Mouse (Mus musculus): Measurements from ENCODE around the gene Taar7d. TPM values are rescaled to one million over a fixed set of nuclear protein-coding genes. Genes with fewer than 3 reads are reported as not detected.
"Not testable (repeated sequence)": the region's sequence is repeated elsewhere in the genome, so short reads cannot be mapped to it uniquely, and the experiment has no call there.

Gene Taar7d
- polyA plus RNA-seq, 1 experiment from 2014 or later, result not detected

DNA sequence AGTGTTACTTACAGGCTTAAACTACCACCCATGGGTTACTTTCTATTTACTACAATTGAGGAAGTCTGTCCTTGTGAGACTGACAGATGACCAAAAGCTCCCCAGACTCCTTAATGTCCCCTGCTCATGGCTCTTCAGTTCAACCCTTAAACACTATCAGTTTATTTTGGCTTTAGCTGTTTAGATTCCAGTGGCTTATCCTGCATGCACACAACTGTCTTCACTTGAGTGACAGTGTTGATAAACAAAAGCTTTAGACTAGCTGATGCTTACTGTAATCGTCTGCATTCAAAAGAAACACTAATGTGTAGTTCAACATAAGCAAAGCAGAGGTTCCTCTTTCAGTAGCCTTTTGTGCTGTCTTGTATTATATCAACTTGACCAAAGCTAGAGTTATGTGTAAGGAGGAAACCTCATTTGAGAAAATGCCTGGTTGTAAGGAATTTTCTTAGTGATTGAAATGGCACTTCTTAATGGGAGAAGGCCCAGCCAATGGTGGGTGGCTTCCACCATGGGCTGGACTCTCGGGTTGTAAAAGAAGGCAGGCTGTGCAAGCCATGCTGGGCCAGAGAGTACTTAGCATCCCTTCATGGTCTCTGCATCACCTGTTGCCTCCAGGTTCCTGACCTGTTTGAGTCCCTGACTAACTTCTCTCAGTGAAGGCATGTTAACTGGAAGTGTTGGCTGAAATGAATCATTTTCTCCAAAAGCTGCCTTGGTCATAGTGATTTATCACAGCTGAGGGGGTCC lies 13.3 kb downstream of the Taar7d start:
- H3K27me3 ChIP-seq (replicated peaks), result no peaks in the 10 kb centered on the region
- H3K9ac ChIP-seq, result no peak overlapping the region
- no peak overlapping the region for H3K4me2 ChIP-seq (replicated peaks)
- ATAC-seq (ENCODE audit: low FRiP score, low read depth), result no peak
- H3K9me3 ChIP-seq, result no peaks in the 10 kb centered on the region
- 81% methylated on average over 2 of the region's 2 CpGs for WGBS
- H3K4me3 ChIP-seq, result no peak overlapping the region
- H3K36me3 ChIP-seq, result no peaks in the 10 kb centered on the region
- H3K27ac ChIP-seq, result no peak overlapping the region
- H3K4me1 ChIP-seq, result no peaks in the 10 kb centered on the region

DNA sequence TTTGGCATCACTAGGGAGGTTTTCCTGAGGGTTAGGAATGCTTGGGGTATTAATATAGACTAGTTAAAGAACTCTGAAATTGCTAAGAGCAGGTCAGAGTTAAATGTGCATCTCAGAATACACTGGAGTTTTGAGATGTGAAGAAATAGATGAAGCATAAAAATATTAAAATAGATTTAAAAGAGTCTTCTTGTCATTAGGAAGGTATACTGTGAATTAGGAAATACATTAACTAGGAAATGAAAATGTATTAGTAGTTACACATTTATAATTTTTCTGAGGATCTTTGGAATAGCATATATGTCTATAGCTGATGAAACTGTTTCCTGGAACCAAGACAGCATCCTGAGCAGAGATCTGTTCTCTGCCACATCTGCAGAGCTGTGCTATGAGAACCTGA lies 22.2 kb downstream of the Taar7d start, which contains the start of gene Taar7f:
Taar7f (plus strand) TSS at position 301 of the 400 bp plus-strand sequence.
- no peak within 1 kb of the TSS for H3K9ac ChIP-seq
- H3K36me3 ChIP-seq, result no peaks in the 10 kb centered on the region

DNA sequence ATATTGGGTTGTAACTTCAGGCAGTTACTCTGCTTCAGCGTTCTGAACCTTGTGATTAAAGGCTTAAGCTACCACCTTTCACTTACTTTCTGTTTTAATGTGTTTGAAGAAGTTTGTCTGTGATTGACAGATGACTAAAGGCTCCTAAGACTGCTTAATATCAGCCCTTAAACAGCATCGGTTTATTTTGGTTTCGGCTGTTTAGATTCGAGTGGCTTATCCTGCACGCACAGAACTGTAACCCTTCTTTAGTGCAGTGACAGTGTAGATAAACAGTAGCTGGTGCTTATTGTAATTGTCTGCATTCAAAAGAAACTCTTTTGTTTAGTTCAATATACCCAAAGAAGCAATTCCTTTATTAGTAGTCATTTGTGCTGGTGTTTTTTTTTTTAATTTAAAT lies 25.0 kb downstream of the Taar7d start:
- H3K27me3 ChIP-seq (replicated peaks), result no peaks in the 10 kb centered on the region
- no peaks in the 10 kb centered on the region for H3K9me3 ChIP-seq
- no peak overlapping the region for H3K9ac ChIP-seq
- no peak for ATAC-seq (ENCODE audit: low FRiP score, low read depth)
- 89% methylated on average over 5 of the region's 5 CpGs for WGBS
- no peaks in the 10 kb centered on the region for H3K36me3 ChIP-seq
- H3K4me1 ChIP-seq, result no peaks in the 10 kb centered on the region
- H3K27ac ChIP-seq, result no peak overlapping the region
- no peak overlapping the region for H3K4me3 ChIP-seq
- no peak overlapping the region for H3K4me2 ChIP-seq (replicated peaks)

More for the DNA sequence above, 22.2 kb downstream of the Taar7d start, which contains the start of gene Taar7f:
- ATAC-seq (ENCODE audit: low FRiP score, low read depth), result no peak
- H3K9me3 ChIP-seq, result no peaks in the 10 kb centered on the region
- H3K27me3 ChIP-seq (replicated peaks), result no peaks in the 10 kb centered on the region
- no peak within 1 kb of the TSS for H3K4me2 ChIP-seq (replicated peaks)
- no peak within 1 kb of the TSS for H3K27ac ChIP-seq
- H3K4me3 ChIP-seq, result no peak within 1 kb of the TSS
- H3K4me1 ChIP-seq, result no peaks in the 10 kb centered on the region

DNA sequence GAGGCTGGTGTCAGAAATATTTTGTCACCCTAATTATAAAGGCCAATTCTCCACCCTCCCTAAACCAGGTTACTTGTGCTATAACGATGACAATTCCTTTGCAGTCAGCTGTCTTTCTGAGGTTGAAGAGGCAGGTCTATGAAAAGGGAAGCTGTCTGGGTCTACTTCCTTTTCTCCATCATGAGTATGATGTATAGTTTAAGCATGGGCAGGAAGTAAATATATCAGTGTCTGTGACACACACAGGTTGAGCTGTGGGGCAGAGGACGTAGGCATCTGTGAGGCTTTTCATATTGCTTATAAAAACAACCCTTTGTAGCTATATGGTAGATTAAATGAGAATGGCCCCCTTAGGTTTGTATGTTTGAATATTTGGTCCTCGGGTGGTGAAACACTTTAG lies 32.0 kb downstream of the Taar7d start:
- no peak overlapping the region for H3K27ac ChIP-seq
- H3K27me3 ChIP-seq (replicated peaks), result no peaks in the 10 kb centered on the region
- H3K4me2 ChIP-seq (replicated peaks), result no peak overlapping the region
- no peak overlapping the region for H3K4me3 ChIP-seq
- no peak for ATAC-seq (ENCODE audit: low FRiP score, low read depth)
- peaks cover 3% of the 10 kb centered on the region; the same call in 1 of the 2 replicates for H3K9me3 ChIP-seq
- H3K4me1 ChIP-seq, result no peaks in the 10 kb centered on the region
- no peaks in the 10 kb centered on the region for H3K36me3 ChIP-seq
- H3K9ac ChIP-seq, result no peak overlapping the region
- 88% methylated on average over 3 of the region's 3 CpGs for WGBS

DNA sequence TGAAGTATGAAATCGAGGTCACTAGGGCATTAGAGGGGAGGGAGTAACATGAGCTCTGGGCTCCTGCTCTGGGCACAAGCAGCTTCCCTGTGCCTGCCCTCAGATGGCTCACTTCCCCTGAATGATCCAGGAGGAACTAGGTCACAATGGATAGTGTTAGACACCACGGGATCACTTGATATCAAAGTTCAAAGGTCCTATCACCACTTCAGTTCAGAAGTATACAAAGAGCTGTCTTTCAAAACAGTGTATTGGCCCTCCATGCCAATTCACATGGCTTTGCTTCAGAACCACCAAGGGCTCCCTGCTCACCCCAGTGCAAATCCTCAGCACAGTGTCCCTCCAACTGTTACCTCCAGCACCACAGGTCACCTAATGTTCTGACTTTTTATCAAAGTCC lies 47.7 kb downstream of the Taar7d start:
- WGBS, result 59% methylated on average over 2 of the region's 2 CpGs
- not testable (repeated sequence) for H3K9me3 ChIP-seq, H3K36me3 ChIP-seq

DNA sequence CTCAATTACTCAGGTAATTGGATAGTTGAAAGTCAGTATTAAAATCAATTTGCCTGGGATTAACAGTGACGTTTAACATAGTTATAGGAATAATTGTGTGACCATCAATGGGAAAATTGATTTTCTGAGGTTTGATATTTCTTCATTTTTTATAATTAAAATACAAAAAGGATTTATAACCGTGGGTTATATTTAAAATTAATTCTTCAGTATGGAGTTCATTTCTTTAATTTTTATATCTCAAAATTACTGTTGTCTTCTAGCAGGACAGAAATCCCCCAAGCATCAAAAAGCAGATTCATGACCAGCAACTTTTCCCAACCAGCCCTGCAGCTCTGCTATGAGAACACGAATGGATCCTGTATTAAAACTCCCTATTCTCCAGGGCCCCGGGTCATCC lies 49.2 kb downstream of the Taar7d start, which contains the start of gene Taar8a:
Taar8a (plus strand) TSS at position 301 of the 400 bp plus-strand sequence.
- not testable (repeated sequence) for H3K9me3 ChIP-seq; H3K27ac ChIP-seq; H3K27me3 ChIP-seq (replicated peaks); H3K36me3 ChIP-seq; ATAC-seq (ENCODE audit: low FRiP score, low read depth); H3K4me2 ChIP-seq (replicated peaks); H3K4me3 ChIP-seq; H3K4me1 ChIP-seq; H3K9ac ChIP-seq
- WGBS, result 87% methylated on average over 2 of the region's 4 CpGs

More for the DNA sequence above, 47.7 kb downstream of the Taar7d start:
- H3K4me1 ChIP-seq; H3K27ac ChIP-seq; H3K27me3 ChIP-seq (replicated peaks); H3K9ac ChIP-seq; H3K4me2 ChIP-seq (replicated peaks); ATAC-seq (ENCODE audit: low FRiP score, low read depth); H3K4me3 ChIP-seq: not testable (repeated sequence)

Other genes with a start within 250 kb of the Taar7d start
- 105 and 112 TPM in 2 replicates for gene Rps12, start 239.9 kb upstream of the Taar7d start, polyA plus RNA-seq (2016; fragmentation: Nextera tagmentation; extraction: Ambion mirVana)
- gene Slc18b1, start 230.2 kb upstream of the Taar7d start, polyA plus RNA-seq (2016; fragmentation: Nextera tagmentation; extraction: Ambion mirVana), result 12.0 and 16.7 TPM in 2 replicates
- gene Vnn3, start 175.8 kb upstream of the Taar7d start, polyA plus RNA-seq (2016; fragmentation: Nextera tagmentation; extraction: Ambion mirVana), result not detected in 2 replicates
- 0.42 and 0.44 TPM in 2 replicates for gene Vnn1, start 132.5 kb upstream of the Taar7d start, polyA plus RNA-seq (2016; fragmentation: Nextera tagmentation; extraction: Ambion mirVana)
- not detected in 2 replicates for gene Taar1, start 106.9 kb upstream of the Taar7d start, polyA plus RNA-seq (2016; fragmentation: Nextera tagmentation; extraction: Ambion mirVana)
- gene Taar2, start 88.7 kb upstream of the Taar7d start, polyA plus RNA-seq (2016; fragmentation: Nextera tagmentation; extraction: Ambion mirVana), result not detected in 2 replicates
- not detected in 2 replicates for gene Taar3, start 77.7 kb upstream of the Taar7d start, polyA plus RNA-seq (2016; fragmentation: Nextera tagmentation; extraction: Ambion mirVana)
- gene Taar4, start 66.7 kb upstream of the Taar7d start, polyA plus RNA-seq (2016; fragmentation: Nextera tagmentation; extraction: Ambion mirVana), result not detected in 2 replicates
- not detected in 2 replicates for gene Taar5, start 56.5 kb upstream of the Taar7d start, polyA plus RNA-seq (2016; fragmentation: Nextera tagmentation; extraction: Ambion mirVana)
- gene Taar6, start 41.6 kb upstream of the Taar7d start, polyA plus RNA-seq (2016; fragmentation: Nextera tagmentation; extraction: Ambion mirVana), result not detected in 2 replicates
- not detected in 2 replicates for gene Taar7a, start 33.7 kb upstream of the Taar7d start, polyA plus RNA-seq (2016; fragmentation: Nextera tagmentation; extraction: Ambion mirVana)
- not detected in 2 replicates for gene Taar7b, start 27.3 kb upstream of the Taar7d start, polyA plus RNA-seq (2016; fragmentation: Nextera tagmentation; extraction: Ambion mirVana)
- gene Taar7e, start 10.4 kb downstream of the Taar7d start, polyA plus RNA-seq (2016; fragmentation: Nextera tagmentation; extraction: Ambion mirVana), result not detected in 2 replicates
- not detected in 2 replicates for gene Taar7f, start 22.3 kb downstream of the Taar7d start, polyA plus RNA-seq (2016; fragmentation: Nextera tagmentation; extraction: Ambion mirVana)
- gene Taar8a, start 49.3 kb downstream of the Taar7d start, polyA plus RNA-seq (2016; fragmentation: Nextera tagmentation; extraction: Ambion mirVana), result not detected in 2 replicates
- not detected in 2 replicates for gene Taar8b, start 65.1 kb downstream of the Taar7d start, polyA plus RNA-seq (2016; fragmentation: Nextera tagmentation; extraction: Ambion mirVana)
- gene Taar8c, start 74.7 kb downstream of the Taar7d start, polyA plus RNA-seq (2016; fragmentation: Nextera tagmentation; extraction: Ambion mirVana), result not detected in 2 replicates
- not detected in 2 replicates for gene Taar9, start 82.3 kb downstream of the Taar7d start, polyA plus RNA-seq (2016; fragmentation: Nextera tagmentation; extraction: Ambion mirVana)
- 151 and 171 TPM in 2 replicates for gene Stx7, start 122.1 kb downstream of the Taar7d start, polyA plus RNA-seq (2016; fragmentation: Nextera tagmentation; extraction: Ambion mirVana)
- 32.6 and 39.2 TPM in 2 replicates for gene Moxd1, start 196.3 kb downstream of the Taar7d start, polyA plus RNA-seq (2016; fragmentation: Nextera tagmentation; extraction: Ambion mirVana)